Mouse (Mus musculus): Measurements from ENCODE around the gene Trnp1.

- TF ChIP-seq CTCF (IDR thresholded peaks at IDR 0.05; ENCODE audit: insufficient read depth, low read length) (peak; percentile 77), POLR2A (IDR thresholded peaks at IDR 0.05; ENCODE audit: borderline replicate concordance, extremely low read depth, low read depth, low read length) (no peak)
Observed at GRCm38 (mm10) chr4:133494432-133494831, 3.9 kb downstream of the Trnp1 start.
